Mouse (Mus musculus) heart, postnatal 25 days (tissue): ENCODE results near the gene Mtor. TPM values are rescaled to one million over a fixed set of nuclear protein-coding genes. Genes with fewer than 3 reads are reported as not detected.
A peak's percentile ranks its signal among the peaks of the same experiment; 100 is the strongest.

Source experiments
- DNase-seq: peaks from one replicate; pipeline ENCODE4 v3.0.0; 2022; ENCODE audit warnings: low spot score
- intact Hi-C: fragments of 180-260 bp; cut with DNase I; formaldehyde crosslinking; loops from one replicate; pipeline ENCODE4 v1.15.1; 2025
- total RNA-seq, 2 experiments: library from RNA; stranded (reverse); gene quantifications; 2 replicates each; pipeline ENCODE4 v1.2.3; 2021

Gene Mtor
- total RNA-seq, 2 experiments from 2014 or later, result 45.3 to 46.0 TPM

- intact Hi-C loops, result no loop called here
- no peak for DNase-seq
Measured at GRCm38 (mm10) chr4:148435657-148436330, 12.6 kb upstream of the Mtor start.

- intact Hi-C loops, result no loop called here
- no peak for DNase-seq
Measured at GRCm38 (mm10) chr4:148441931-148442330, 6.5 kb upstream of the Mtor start.

DNA sequence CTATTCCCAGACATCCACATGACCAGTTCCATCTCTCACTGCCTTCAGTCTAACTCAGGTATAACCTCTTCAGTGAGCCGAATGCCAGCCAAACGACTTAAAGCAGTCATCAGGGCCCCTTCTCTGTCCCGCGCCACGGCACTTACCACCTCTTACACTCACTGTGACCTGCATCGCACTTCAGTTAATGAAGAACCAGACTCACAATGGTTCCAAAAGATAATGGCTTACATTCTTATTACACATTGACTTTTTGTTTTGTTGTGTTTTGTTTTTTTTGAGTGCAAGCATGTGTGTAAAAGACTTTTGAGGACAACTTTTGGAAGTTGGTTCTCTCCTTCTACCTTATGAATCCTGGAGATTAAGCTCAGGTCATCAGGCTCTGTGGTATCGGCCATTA, 5.8 kb upstream of the Mtor start:
- intact Hi-C loops, result no loop called here
- DNase-seq, result no peak

GRCm38 (mm10) chr4:148444250-148444967, 4.0 kb upstream of the Mtor start, which contains the start of gene Ubiad1:
Ubiad1 (minus strand) TSS chr4:148444771.
- intact Hi-C loops, result no loop called here
- peak; percentile 75 for DNase-seq

GRCm38 (mm10) chr4:148448853-148449245, 438 bp downstream of the Mtor start:
- intact Hi-C loops, result no loop called here
- DNase-seq, result no peak

- no peak for DNase-seq
- intact Hi-C loops, result no loop called here
Measured at GRCm38 (mm10) chr4:148453707-148454106, 5.3 kb downstream of the Mtor start.

- no peak for DNase-seq
- intact Hi-C loops, result no loop called here
Measured at GRCm38 (mm10) chr4:148455477-148456025, 7.1 kb downstream of the Mtor start.

DNA sequence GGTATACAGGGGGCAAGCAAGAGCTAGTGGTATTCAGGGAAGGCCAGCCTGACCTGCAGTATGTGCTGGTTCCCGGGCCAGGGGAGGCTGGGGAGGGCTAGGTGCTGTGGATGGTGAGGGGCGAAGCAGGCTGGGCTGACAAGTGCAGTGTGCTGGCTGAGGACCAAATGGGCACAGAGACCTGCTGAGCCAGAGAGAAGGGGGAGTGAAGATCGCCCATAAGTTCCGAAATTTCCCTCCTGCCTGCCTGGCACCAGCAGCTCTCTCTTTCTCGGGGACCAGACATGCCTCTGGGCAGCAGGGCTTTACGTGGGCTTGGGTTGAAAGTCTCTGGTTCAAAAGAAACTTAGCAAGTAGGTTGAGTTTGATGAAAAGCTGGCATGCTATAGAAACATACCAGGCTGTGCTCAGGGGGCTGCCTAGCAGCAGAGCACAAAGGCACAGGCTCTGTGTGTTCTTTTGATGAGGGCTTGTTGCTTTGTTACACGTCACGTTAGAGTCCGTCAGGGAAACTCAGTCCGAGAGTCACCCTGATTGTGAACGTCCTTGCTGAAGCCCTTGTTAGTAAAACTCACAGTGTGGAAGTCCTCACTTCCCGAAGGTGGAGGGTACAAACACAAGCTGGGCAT, 12.4 kb downstream of the Mtor start:
- intact Hi-C loops, result no loop called here
- DNase-seq, result no peak

- no peak for DNase-seq
- intact Hi-C loops, result no loop called here
Measured at GRCm38 (mm10) chr4:148461772-148462171, 13.4 kb downstream of the Mtor start.

- DNase-seq, result no peak
- intact Hi-C loops, result no loop called here
Measured at GRCm38 (mm10) chr4:148462717-148463116, 14.3 kb downstream of the Mtor start.

GRCm38 (mm10) chr4:148463208-148463960, 15.0 kb downstream of the Mtor start:
- no peak for DNase-seq
- intact Hi-C loops, result no loop called here

- intact Hi-C loops, result no loop called here
- no peak for DNase-seq
Measured at GRCm38 (mm10) chr4:148464301-148464700, 15.9 kb downstream of the Mtor start.

GRCm38 (mm10) chr4:148464869-148465268, 16.5 kb downstream of the Mtor start:
- intact Hi-C loops, result no loop called here

GRCm38 (mm10) chr4:148466511-148467079, 18.2 kb downstream of the Mtor start:
- no peak for DNase-seq
- intact Hi-C loops, result no loop called here

More at GRCm38 (mm10) chr4:148464869-148465268, 16.5 kb downstream of the Mtor start:
- no peak for DNase-seq

DNA sequence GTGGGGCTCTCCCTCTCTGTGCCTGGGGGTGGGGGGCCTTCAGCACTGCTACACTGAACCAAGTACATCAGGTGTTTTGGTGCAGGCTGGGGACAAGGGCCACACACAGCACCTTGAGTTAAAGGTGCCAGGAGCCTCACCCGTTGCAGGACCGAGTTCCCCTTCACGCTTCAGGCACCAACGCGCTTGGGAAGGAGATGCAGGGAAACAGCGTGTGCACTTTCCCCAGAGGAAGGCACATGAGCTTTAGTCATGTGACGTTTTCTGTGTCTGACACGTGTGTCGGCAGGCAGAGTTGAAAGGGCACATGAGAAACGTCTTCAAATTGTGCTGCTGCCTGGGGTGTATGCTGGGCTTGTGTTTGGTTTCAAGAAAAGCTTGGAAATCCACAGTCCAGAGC, 20.0 kb downstream of the Mtor start:
- intact Hi-C loops, result no loop called here
- no peak for DNase-seq

- DNase-seq, result no peak
- intact Hi-C loops, result no loop called here
Measured at GRCm38 (mm10) chr4:148469487-148470252, 21.3 kb downstream of the Mtor start.

GRCm38 (mm10) chr4:148471363-148471806, 23.0 kb downstream of the Mtor start:
- intact Hi-C loops, result no loop called here
- no peak for DNase-seq

- intact Hi-C loops, result no loop called here
Measured at GRCm38 (mm10) chr4:148472436-148473174, 24.2 kb downstream of the Mtor start.

More at GRCm38 (mm10) chr4:148472436-148473174, 24.2 kb downstream of the Mtor start:
- DNase-seq, result no peak
